Mouse (Mus musculus): ENCODE results near the gene Setmar.

The Setmar gene

DNA sequence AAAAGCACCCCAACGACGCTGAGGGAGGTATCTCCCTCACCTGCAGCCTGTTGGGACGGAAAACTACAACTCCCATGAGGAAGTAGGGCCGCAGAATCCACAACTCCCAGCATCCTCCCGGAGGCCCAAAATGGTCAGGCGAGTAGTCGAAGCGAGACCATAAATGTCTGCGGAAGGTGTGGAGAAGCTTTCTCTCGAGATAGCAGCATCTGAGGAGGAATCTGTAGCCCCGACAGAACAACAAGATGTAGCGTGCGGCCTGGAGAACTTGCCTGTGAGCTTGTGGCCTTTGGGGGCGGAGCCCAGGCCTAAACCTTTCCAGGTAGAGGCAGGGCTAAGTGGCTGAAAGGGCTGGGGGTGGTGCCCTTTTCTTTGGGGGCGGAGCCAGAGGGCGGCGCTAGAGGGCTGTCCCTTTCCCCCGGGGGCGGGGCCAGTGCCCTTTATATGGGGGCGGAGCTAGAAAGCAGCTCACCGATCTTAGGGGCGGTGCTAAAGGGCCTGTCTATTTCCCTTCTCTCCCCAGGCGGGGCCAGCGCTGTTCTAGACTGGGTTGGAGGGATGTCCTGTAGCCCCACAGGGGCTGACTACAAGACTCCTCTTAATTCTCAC is at the start of gene Setmar:
TSS of gene Setmar (plus strand) at position 128 of the 609 bp plus-strand sequence.
- peak; percentile 98 for DNase-seq (ENCODE audit: low read depth, low spot score)

DNA sequence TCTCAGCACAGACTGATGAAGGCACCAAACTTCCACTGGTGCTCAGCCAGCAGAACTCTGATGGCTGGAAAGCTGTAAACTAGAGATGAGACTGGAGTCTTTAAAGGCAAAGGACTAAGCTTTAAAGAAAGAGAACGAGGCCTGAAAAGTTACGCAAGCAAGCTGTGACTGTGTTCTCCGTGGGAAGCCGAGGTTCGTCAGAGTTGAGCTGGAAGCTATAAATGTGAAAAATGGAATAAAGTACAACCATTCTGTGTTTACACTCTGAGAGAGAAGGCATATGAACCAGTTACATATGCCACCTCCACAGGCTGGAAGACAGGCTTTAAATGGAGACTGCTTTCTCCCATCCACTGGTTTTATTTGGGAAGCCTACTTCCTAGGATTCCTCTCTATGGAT is 43.2 kb upstream of the Setmar start:
- DNase-seq (ENCODE audit: low read depth, low spot score) = no peak

DNA sequence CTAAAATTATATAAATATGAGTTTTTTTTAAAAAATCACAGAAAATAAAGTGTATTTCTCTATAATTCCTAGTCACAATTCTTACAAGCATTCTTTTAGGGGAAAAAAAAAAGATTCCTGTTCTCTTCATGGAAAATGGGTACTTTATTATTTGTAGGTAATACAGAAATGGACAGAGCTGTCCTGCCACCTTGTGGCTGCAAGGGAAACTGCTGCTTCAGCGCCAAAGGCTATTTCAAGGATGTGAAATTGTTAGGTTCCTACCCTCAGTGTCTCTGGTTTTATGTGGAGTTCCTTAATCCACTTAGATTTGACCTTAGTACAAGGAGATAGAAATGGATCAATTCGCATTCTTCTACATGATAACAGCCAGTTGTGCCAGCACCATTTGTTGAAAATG is 9.8 kb upstream of the Setmar start:
- DNase-seq (ENCODE audit: low read depth, low spot score) = peak; percentile 61

DNA sequence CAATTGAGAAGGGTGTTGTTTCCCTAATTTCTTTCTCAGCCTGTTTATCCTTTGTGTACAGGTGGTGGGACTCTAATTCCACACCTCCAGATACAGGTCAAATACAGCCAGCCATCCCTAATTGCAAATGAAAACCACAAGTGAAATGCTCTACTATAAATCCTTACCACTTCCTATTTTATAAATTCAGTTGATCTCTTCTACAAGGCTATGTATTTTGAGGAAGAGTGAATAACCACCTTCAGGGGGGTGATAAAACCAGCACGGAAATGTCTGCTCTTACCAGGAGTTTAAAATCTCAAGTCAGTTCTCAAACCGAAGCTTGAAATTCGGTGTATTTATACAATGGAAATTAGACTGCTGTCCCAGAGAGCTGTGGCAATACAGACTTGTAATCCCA is 8.9 kb upstream of the Setmar start:
- no peak for DNase-seq (ENCODE audit: low read depth, low spot score)

- DNase-seq (ENCODE audit: low read depth, low spot score) = no peak
Observed at GRCm38 (mm10) chr6:108057353-108057752, 7.5 kb upstream of the Setmar start.

- DNase-seq (ENCODE audit: low read depth, low spot score) = no peak
Observed at GRCm38 (mm10) chr6:108058066-108058465, 6.8 kb upstream of the Setmar start.

DNA sequence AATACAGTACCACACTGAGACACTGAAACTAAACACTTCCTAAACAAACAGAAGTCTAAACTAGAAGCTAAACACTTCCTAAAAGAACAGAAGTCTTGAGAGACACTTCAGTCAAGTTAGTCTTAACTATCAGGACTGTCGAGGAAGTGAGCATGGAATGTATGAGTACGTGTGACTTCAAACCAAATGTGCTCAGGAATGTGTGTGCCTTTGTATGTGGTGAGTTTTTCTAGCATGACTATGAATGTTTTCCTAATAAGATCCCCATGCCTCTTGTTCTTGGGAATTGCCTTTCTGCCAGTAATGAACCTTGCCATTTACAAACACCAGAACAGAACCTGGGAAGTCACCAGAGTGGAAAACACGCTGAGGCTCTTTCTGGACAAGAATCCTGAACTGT is 3.7 kb upstream of the Setmar start:
- DNase-seq (ENCODE audit: low read depth, low spot score) = no peak

DNA sequence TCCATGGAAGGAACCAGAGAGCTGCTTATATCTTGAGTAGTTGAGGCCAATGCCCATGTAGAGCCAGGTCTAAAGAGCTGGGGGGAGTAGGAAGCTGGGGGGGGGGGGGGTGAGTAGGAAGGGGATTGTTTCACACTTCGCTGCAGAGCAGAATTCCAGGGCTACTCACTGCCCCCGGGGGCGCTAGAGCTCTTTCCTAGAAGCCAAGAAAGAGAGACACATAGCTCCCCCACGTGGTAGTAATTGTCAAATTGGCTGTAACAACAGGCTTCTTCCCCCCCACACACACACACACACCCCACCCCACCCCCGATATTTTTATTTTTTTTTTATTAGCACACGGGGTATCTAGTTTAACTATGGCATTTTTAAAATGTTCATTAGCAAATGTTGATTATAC is 738 bp downstream of the Setmar start:
- peak; percentile 87 for DNase-seq (ENCODE audit: low read depth, low spot score)

- no peak for DNase-seq (ENCODE audit: low read depth, low spot score)
Observed at GRCm38 (mm10) chr6:108070947-108071346, 6.1 kb downstream of the Setmar start.

- no peak for DNase-seq (ENCODE audit: low read depth, low spot score)
Observed at GRCm38 (mm10) chr6:108073071-108073470, 8.2 kb downstream of the Setmar start.

- DNase-seq (ENCODE audit: low read depth, low spot score) = no peak
Observed at GRCm38 (mm10) chr6:108073931-108074330, 9.1 kb downstream of the Setmar start.

- no peak for DNase-seq (ENCODE audit: low read depth, low spot score)
Observed at GRCm38 (mm10) chr6:108074624-108075023, 9.8 kb downstream of the Setmar start.

- DNase-seq (ENCODE audit: low read depth, low spot score) = no peak
Observed at GRCm38 (mm10) chr6:108075857-108076256, 11.0 kb downstream of the Setmar start.

GRCm38 (mm10) chr6:108091296-108091695 is 26.5 kb downstream of the Setmar start:
- no peak for DNase-seq (ENCODE audit: low read depth, low spot score)

- DNase-seq (ENCODE audit: low read depth, low spot score) = no peak
Observed at GRCm38 (mm10) chr6:108092646-108093045, 27.8 kb downstream of the Setmar start.

DNA sequence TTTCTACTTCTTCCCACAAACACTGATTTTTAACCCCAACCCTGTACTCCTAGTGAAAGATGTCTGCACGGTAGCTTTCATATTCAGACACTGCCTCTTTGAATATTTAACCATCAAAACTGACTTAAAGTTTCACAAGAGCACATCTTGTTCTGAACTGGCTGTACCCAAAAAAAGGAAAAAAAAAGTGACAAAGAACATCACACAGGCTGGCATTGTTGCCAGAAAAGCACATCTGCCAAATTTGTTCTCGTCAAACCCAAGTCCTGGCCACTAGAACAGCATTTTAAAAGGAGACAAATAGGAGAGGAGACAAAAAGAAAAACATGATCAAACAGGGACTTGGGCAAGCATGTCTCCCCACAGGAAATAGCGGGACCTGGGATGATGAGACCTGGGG is 28.6 kb downstream of the Setmar start:
- DNase-seq (ENCODE audit: low read depth, low spot score) = no peak

- DNase-seq (ENCODE audit: low read depth, low spot score) = no peak
Observed at GRCm38 (mm10) chr6:108095445-108095844, 30.6 kb downstream of the Setmar start.

- peak; percentile 86 for DNase-seq (ENCODE audit: low read depth, low spot score)
Observed at GRCm38 (mm10) chr6:108098171-108098845, 33.5 kb downstream of the Setmar start.

DNA sequence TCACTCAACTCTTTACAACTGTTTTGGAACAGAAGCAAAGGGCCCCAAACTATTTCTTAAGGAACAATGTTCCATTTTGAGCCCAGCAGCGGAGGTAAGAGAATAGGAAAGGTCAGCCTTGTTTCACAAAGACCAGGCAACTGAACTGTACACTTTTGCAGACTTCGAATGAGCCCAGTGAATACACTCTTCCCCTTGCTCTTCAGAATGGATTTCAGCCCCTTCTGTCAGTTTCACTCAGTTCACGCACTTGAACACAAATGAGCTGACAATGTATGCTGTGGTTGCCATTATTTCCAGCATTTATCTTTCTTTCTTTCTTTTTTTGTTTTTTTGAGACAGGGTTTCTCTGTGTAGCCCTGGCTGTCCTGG is 34.0 kb downstream of the Setmar start:
- no peak for DNase-seq (ENCODE audit: low read depth, low spot score)

DNA sequence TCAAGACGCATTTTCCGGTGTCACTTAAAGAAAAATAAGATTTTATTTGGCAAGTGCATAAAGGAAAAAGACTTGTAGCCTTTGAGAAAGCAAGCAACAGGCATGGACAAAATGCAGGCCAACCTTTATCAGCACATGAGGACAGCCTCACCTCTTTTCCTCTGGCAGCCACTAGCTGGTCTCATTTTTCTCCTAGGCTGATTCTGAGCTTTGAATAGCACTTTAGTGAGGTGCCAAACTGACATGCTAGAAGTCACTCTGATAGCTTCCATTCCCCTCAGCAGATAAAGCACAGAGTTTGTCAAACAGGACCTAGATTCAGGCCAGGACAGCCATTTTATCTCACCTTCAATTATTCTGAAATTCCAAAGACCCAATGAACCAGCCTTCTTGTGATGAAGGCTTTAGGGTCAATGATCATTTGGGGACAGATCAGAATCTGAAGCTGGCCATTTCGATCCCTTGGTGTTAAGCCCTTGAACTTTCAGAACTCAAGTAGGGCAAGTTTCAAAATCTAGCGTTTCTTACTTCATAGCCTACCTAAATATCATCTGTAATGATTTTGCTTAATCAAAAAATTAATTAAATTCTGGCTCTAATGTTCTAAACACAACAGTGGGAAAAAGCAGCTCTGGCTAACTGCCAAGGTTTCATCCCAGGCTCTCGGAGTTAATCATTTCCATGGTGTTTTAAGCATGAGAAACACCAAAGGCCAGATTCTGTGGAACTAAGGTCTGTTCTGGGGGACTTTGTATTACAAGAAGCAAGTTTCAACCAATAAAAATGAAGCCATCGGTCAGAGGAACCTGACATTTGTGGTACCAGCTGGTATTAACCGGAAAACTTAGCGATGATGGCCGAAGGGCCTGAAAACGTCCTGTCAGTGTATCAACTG is 37.3 kb downstream of the Setmar start:
- DNase-seq (ENCODE audit: low read depth, low spot score) = no peak

DNA sequence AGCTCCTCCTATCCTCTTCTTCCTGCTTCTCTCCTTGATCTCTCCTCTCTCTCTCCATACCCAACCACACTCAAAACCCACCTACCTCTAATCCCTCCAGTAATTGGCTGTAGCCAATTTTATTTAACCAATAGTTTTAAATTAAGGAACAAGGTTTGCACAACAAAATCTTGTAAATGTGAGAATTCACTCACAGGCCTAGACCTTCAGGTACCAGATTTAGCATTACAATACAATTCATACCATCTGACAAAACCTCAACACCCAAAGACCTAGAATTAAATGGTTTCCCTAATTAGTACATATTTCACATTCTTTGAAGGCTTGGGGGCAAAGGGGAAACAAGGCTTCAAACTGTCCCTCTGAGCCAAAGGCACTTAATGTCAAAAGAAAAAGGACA is 42.5 kb downstream of the Setmar start:
- no peak for DNase-seq (ENCODE audit: low read depth, low spot score)

DNA sequence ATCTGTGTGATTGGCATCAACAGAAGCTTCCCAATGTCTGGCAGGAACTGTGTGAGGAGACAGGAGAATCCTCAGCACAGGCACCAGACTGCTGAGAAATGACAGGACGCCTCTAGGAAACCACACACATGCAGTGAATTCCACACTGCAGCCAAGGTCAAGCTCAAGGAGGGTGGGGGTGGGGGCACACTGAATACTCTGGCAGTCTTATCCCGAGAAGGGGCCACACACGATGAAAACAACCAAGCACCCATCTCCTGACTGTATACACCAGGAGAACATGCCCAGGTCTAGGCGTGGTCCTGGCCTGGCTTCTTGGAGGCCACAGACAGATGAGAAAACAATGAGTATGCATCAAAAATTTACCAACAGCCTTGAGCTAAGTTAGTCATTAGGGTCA is 45.5 kb downstream of the Setmar start:
- no peak for DNase-seq (ENCODE audit: low read depth, low spot score)

GRCm38 (mm10) chr6:108111693-108112092 is 46.8 kb downstream of the Setmar start:
- DNase-seq (ENCODE audit: low read depth, low spot score) = no peak
